Mouse (Mus musculus): ENCODE results near the gene Igfals.

Igfals gene

GRCm38 (mm10) chr17:24894061-24894994 is 28.5 kb downstream of the Igfals start:
- in situ Hi-C loops (cut with MseI, MboI): no loop called here

DNA sequence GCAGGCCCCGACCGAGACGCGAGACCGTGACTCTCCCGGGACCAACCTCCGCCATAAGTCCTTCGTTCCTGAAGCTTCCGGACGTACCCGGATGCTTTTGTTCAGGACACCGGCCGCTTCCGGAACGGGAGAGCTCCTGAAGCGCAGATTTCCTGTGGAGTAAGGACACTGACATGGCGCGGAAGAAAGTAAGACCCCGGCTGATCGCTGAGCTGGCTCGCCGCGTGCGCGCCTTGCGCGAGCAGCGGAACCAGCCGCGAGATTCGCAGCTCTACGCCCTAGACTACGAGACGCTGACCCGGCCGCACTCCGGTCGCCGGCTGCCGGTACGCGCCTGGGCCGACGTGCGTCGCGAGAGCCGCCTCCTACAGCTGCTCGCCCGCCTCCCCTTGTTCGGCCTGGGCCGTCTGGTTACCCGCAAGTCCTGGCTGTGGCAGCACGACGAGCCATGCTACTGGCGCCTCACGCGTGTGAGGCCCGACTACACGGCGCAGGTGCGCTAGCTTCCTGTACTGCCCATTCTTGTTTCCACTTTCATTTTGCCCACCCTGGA is 29.3 kb downstream of the Igfals start, which contains the start of the genes Eme2 and Mrps34:
Eme2 (minus strand) TSS at position 93 of the 553 bp plus-strand sequence.
Mrps34 (plus strand) TSS at position 122 of the 553 bp plus-strand sequence.
- in situ Hi-C loops (cut with MseI, MboI): no loop called here

DNA sequence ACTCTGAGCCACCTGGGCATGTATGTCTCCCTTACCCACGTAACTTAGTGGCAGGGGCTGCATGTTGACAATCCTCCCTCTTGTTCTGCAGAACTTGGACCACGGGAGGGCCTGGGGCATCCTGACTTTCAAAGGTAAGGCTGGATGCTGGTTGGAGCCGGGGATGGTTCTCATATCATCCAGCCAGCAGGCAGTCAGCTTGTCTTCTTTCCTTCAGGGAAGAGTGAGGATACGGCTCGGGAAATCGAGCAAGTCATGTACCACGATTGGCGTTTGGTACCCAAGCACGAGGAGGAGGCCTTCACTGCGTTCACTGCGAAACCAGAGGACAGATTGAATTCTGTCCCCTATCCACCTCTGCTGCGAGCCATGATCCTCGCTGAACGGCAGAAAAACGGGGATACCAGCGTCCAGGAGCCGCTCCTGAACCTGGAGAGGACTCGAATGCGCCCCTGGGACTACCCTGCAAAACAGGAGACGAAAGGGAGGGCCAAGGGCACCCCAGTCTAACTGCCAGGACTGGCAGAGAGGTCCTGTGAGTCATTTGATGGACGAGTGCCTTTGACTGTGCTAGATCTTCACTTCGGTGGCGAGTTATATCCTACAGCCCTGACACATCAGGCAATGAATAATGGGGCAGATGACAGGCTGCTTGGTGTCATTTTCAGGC is 29.9 kb downstream of the Igfals start:
- in situ Hi-C loops (cut with MseI, MboI): no loop called here

DNA sequence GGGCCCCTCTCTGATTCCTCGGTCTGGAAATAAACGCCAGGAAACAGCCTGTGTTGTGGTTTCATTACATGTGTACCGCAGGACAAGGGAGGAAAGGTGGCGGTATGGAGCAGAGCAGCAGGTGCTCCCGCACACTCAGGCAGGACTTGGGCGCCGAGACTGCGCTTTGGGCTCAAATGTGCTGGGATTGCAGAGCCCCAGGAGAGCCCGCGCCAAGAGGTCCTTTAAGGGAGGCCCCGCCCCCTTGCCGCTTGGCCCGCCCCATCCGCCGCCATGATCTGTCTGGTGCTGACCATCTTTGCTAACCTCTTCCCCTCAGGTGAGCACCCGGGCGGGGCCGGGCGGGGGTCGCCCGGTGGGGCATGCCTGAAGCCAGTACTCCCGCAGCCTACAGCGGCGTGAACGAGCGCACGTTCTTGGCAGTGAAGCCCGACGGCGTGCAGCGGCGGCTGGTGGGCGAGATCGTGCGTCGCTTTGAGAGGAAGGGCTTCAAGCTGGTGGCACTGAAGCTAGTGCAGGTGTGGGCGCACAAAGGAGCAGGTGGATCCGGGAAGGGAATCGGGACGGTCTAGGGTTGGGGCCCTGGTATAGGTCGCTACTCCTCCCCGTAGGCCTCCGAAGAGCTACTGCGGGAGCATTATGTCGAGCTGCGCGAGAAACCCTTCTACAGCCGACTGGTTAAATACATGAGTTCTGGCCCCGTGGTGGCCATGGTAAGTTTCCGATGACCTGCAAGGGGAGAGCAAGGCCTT is 30.6 kb downstream of the Igfals start, which contains the start of gene Nme3:
Nme3 (plus strand) TSS at position 260 of the 752 bp plus-strand sequence.
- in situ Hi-C loops (cut with MseI, MboI): no loop called here

DNA sequence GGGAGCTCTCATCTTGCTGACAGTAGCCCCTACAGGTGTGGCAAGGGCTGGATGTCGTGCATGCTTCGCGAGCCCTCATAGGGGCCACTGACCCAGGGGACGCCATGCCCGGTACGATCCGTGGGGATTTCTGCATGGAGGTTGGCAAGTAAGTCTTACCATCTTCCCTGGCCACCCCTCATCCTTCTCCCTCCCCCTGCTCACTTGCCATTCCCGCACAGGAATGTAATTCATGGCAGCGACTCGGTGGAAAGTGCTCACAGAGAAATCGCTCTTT is 31.1 kb downstream of the Igfals start:
- in situ Hi-C loops (cut with MseI, MboI): no loop called here

DNA sequence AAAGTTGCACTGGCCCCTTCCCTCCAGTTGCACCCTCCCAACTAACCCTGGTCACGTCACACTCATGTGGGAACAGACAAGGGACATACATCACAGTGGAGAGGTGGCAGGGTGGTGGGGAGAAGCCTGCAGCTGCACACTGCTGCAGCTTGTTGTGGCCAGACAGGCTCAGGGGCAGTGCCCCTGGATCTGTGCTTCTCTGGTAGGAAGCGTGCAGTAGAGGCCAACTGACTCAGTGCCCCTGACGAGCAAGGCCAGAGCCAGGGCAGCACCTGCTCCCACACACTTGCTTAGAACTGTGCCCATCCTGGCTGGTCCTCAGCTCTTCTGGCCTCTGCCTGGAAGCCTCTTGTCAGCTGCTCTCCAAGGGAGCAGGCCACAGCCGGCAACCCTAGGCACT is 31.8 kb downstream of the Igfals start:
- in situ Hi-C loops (cut with MseI, MboI): no loop called here

GRCm38 (mm10) chr17:24898041-24898854 is 32.5 kb downstream of the Igfals start:
- in situ Hi-C loops (cut with MseI, MboI): no loop called here

DNA sequence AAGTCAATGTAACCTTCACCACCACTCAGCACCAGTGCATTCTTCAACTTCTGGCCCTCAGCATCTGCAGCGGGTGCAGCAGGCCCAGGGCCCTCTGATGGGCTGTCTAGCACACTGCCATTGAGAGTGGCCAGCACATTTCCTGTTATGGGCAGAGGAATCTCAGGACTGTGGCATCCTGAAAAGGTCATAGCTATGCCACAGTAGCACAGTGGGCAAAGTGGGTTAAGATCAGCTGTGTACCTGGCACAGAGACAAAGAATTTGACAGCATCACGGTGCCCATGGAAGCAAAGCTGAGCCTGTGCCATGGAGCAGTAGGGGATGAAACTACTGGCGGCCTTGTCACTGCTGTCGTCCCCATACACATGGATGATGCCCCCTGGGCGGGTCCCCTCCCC is 33.4 kb downstream of the Igfals start:
- in situ Hi-C loops (cut with MseI, MboI): no loop called here

- in situ Hi-C loops (cut with MseI, MboI): no loop called here
Measured at GRCm38 (mm10) chr17:24900014-24900413, 34.2 kb downstream of the Igfals start.

DNA sequence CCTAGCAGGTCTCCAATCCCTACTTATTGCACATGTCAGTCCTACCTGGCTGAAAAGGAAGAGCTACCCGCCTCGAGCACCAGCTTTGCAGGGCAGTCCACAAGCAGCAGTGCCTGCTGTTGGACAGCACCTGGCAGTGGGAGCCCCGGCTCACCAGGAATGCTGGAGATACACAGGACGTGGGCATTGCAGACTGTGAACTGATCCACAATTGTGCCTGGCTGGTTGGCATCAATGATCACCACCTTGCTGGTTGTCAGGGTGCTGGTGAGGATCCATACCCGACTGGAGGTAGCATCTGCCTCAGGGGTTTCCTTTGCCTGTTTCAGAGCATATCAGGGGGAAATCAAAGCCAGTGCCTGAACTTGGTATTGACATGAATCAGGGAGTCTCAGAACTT is 36.3 kb downstream of the Igfals start:
- in situ Hi-C loops (cut with MseI, MboI): no loop called here

- in situ Hi-C loops (cut with MseI, MboI): no loop called here
Measured at GRCm38 (mm10) chr17:24902671-24903474, 37.1 kb downstream of the Igfals start.

DNA sequence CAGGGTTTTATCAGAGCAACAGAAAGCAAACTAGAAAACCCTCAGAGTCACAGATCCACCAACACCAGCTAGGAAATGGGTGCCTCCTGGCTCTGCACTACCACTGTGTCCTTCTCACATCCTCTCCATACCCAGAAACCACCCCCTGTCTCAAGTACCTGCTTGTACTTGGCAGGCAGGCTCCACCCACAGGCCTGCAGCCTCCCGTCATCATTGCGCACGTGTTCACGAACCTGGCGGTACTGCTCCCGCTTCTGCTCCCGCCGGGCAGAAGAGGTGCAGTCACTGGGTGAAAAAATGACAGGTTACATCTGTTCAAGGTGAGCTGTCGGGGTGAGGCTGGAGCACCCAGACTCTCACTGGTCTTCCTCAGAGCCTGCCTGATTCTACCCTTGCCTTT is 38.0 kb downstream of the Igfals start:
- in situ Hi-C loops (cut with MseI, MboI): no loop called here

GRCm38 (mm10) chr17:24907591-24907990 is 41.8 kb downstream of the Igfals start:
- in situ Hi-C loops (cut with MseI, MboI): no loop called here

DNA sequence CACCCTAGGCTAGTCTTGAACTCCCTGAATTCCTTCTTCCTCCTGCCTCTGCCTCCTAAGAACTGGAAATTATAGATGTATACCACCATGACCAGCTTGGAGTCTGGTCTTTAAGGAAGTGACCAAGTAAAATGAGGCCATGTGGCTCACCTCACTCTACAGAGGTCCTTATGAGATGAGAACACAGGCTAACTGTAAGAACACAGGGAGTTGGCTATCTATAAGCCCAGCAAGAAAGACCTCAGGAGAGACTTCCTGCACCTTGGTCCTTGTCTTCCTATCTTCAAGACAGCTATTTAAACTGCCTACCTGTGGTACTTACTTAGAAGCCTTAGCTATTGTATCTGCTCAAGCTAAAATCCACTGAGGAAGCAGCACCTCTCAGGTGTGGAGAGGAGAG is 48.2 kb downstream of the Igfals start:
- in situ Hi-C loops (cut with MseI, MboI): no loop called here

GRCm38 (mm10) chr17:24923246-24923645 is 57.4 kb downstream of the Igfals start:
- in situ Hi-C loops (cut with MseI, MboI): no loop called here

DNA sequence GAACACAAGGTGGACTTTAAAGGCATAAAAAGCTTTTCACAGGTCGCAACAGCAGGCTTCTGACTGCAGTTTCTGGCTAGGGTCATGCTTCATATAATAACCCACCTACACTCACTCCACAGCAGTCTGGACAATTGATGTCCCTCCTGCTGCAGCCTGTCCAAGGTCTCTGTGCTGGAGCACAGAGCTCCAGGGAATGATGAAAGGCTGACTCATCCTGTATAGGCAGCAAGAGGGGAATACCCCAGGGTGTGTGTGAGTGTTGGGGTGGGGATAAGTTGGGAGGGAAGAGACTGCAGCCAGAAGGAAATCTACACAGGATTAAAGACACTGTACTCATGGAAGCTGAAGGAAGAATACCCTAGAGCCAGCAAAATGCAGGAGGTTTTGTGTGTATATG is 63.7 kb downstream of the Igfals start:
- in situ Hi-C loops (cut with MseI, MboI): no loop called here

Measured in mouse trophoblast stem cell (cell line).